In the genomic region with DNA sequence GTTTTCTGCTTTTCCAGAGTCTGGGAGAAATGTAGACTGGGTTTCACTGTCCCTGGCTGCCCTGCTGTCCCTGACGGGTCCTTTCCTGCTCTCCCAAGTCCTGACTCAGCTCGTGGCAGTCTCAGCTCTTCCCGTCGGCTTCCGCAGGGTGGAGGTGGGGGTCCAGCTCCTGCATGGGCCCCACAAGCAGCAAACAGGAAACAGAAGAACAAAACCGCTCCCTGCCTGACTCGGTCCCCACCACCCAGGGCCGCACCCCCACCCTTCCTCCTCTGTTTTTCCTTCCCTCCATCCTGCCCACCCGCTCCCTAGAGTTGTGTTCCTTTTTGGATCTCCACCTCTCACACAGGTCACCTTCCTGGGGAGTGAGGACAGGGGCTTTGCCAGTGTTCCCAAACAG, we compare ENCODE assay signal across 8 mouse cellular contexts. TPM values are rescaled to one million over a fixed set of nuclear protein-coding genes. Genes with fewer than 3 reads are reported as not detected.
DNase-seq lines count a peak whose midpoint lies in the region; ATAC-seq and TF ChIP-seq lines count a peak whose summit lies in the region.

No protein-coding gene starts in this region.

- H3K4me2 ChIP-seq in hindbrain, embryonic 13.5 days = no peak overlapping the region

- H3K9me3 ChIP-seq in ES-E14 (ENCODE audit: control insufficient read depth, insufficient read depth, low read depth, low read length) = no peaks in the 10 kb centered on the region
- H3K9me3 ChIP-seq in hindbrain, embryonic 13.5 days = no peaks in the 10 kb centered on the region

- H3K9ac ChIP-seq in ES-E14 (ENCODE audit: insufficient read depth, low read depth, low read length, poor library complexity, severe bottlenecking) = peak overlapping the region; percentile 11; the same call in 1 of the 2 replicates
- H3K9ac ChIP-seq in hindbrain, embryonic 13.5 days = no peak overlapping the region

- peaks cover 25 to 52% of the 10 kb centered on the region in 2 experiments for H3K4me1 ChIP-seq in ES-E14 (ENCODE audit: control insufficient read depth in 2 of 2, insufficient read depth in 2 of 2, low read length in 2 of 2, poor library complexity in 1 of 2)
- peaks cover 62% of the 10 kb centered on the region for H3K4me1 ChIP-seq in hindbrain, embryonic 13.5 days (replicated peaks)

- DNase-seq in 416B (ENCODE audit: low read depth) (peak; percentile 72), ES-E14 (ENCODE audit: low read depth, low spot score) (no peak), liver (peak; percentile 52)
- no peak for DNase-seq in frontal cortex, postnatal 25 days (ENCODE audit: low spot score in 2 of 2)
- no peak for DNase-seq in ovary, adult 18-20 months (ENCODE audit: low spot score)
- DNase-seq in cerebellum, postnatal 25 days = no peak

- 43% methylated on average over 9 of the region's 9 CpGs for WGBS in hindbrain, embryonic 13.5 days

- ATAC-seq in hindbrain, embryonic 13.5 days (ENCODE audit: low FRiP score) = no peak
- ATAC-seq in inflammation-experienced regulatory T-cells, adult 6 months = no peak

- peaks cover 3% of the 10 kb centered on the region; the same call in 1 of the 2 replicates for H3K36me3 ChIP-seq in ES-E14 (ENCODE audit: control insufficient read depth, insufficient read depth, low read length, poor library complexity, severe bottlenecking)
- no peaks in the 10 kb centered on the region for H3K36me3 ChIP-seq in hindbrain, embryonic 13.5 days

- no peak overlapping the region for H3K27ac ChIP-seq in ES-E14 (ENCODE audit: insufficient read depth, low read depth, low read length, poor library complexity, severe bottlenecking)
- H3K27ac ChIP-seq in hindbrain, embryonic 13.5 days = peak overlapping the region; percentile 48; the same call in 1 of the 2 replicates

- H3K4me3 ChIP-seq in ES-E14 (ENCODE audit: insufficient read depth in 1 of 2, low read depth in 1 of 2, low read length in 2 of 2, poor library complexity in 1 of 2, severe bottlenecking in 1 of 2) = no peak overlapping the region
- H3K4me3 ChIP-seq in hindbrain, embryonic 13.5 days = no peak overlapping the region

- peaks cover 59% of the 10 kb centered on the region for H3K27me3 ChIP-seq in hindbrain, embryonic 13.5 days

- in situ Hi-C loops in ES-E14 (cut with MboI; ENCODE audit: low sequenced_read_pairs in 2 of 2, unreplicated experiment in 2 of 2) = no loop called here

TF ChIP-seq in ES-E14, 5 proteins besides CTCF, POLR2A, EP300 and RAD21:
- TF ChIP-seq ZNF384 (IDR thresholded peaks at IDR 0.05; ENCODE audit: low read depth, low read length) (no peak), CHD2 (IDR thresholded peaks at IDR 0.05; ENCODE audit: low read depth, low read length) (no peak), ZC3H11A (IDR thresholded peaks at IDR 0.05; ENCODE audit: borderline replicate concordance, low read depth, low read length) (no peak), HCFC1 (IDR thresholded peaks at IDR 0.05; ENCODE audit: borderline replicate concordance, insufficient read depth, low read length) (no peak), MAFK (IDR thresholded peaks at IDR 0.05; ENCODE audit: insufficient read depth, low read depth, low read length) (no peak)
TF ChIP-seq in ES-E14: peak in this region for 0.

RNA-seq across cellular contexts. Expression of a gene that starts 23.5 kb away (rescaled TPM):
- total RNA-seq in ES-E14 (2012; rRNA removed) = 22.6 and 26.3 TPM in 2 replicates
- 6.6 and 6.7 TPM in 2 replicates for polyA plus RNA-seq in hindbrain, embryonic 13.5 days (2015; fragmentation: Nextera tagmentation; extraction: Ambion mirVana)
- not detected for polyA plus RNA-seq in inflammation-experienced regulatory T-cells, adult 6 months (2017; shearing (Covaris generic))

Comparison
In these comparisons a context has a peak if more than half of its experiments do, and no peak if none do; other contexts are left out.
1. DNase-seq: peak in 416B (single experiment) and liver (single experiment); none in ES-E14 (single experiment), frontal cortex, postnatal 25 days (0 of 2), ovary, adult 18-20 months (single experiment) and cerebellum, postnatal 25 days (0 of 2).